Mouse (Mus musculus): ENCODE data around the gene Rpp25l.

Gene Rpp25l

GRCm38 (mm10) chr4:41665009-41665675, 48.2 kb downstream of the Rpp25l start:
- DNase-seq: no peak

GRCm38 (mm10) chr4:41664533-41664932, 48.8 kb downstream of the Rpp25l start:
- DNase-seq: no peak

GRCm38 (mm10) chr4:41663614-41664013, 49.7 kb downstream of the Rpp25l start:
- DNase-seq: no peak

DNA sequence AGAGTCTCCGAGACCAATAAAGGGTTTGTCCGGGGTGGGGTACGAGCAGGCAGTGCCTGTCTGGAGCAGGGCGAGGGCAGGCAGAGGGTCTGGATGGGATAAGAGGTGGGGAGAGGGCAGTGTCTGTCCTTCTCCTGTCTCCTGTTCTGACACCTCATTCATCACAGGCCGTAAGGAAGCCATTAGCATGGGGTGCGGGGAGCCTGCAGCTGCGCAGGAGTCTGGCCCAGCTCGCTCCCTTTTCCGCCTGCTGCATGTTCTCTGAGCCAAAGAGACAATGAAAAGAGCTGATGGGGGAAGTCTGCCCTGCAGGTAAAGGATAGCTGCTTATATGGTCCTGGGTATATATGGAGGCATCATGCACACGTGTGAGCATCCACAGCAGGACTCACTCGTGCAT, 50.6 kb downstream of the Rpp25l start:
- no peak for DNase-seq
